Mouse (Mus musculus) adipose tissue, adult 10 weeks (tissue): ENCODE data around the gene Flnb. TPM values are rescaled to one million over a fixed set of nuclear protein-coding genes. Genes with fewer than 3 reads are reported as not detected.

Experiments
- polyA plus RNA-seq: library from polyadenylated mRNA; stranded (reverse); fragments of 350-450 nt; fragmentation: Illumina TruSeq; extraction: RNeasy Lipid Tissue Mini Kit (QIAGEN cat#74804); gene quantifications from one replicate; pipeline ENCODE4 v1.2.3, GENCODE M21; 2014; ENCODE audit warnings: low read depth, low replicate concordance

Gene Flnb
- polyA plus RNA-seq: 27.3 TPM

GRCm38 (mm10) chr14:7817770-7818462 is at the start of gene Flnb:
Gene Flnb (plus strand): TSS chr14:7817957.

GRCm38 (mm10) chr14:7791532-7792159 is 26.1 kb upstream of the Flnb start, which contains the start of gene Gm26661:
Gene Gm26661 (plus strand): TSS chr14:7791587.

DNA sequence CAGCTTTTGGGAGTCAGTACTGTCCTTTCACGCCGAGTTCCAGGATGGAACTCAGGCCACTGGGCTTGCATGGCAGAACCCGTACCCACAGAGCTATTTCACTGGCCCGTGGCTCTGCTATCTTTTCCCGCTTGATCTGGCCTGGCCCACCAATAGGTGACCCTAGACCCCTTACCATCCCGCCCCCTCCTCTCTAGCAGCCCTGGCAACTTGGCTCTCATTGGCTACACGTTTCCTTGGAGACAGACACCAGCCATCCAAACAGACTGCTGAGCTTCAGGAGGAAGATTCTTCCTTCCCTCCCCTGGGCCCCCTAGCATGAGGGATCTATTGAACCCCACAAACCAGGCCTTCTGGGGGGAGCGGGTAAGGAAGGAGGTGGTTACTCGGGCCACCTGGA is 139.3 kb downstream of the Flnb start, which contains the start of gene Gm45521:
Gene Gm45521 (plus strand): TSS at position 240 of the 400 bp plus-strand sequence.

DNA sequence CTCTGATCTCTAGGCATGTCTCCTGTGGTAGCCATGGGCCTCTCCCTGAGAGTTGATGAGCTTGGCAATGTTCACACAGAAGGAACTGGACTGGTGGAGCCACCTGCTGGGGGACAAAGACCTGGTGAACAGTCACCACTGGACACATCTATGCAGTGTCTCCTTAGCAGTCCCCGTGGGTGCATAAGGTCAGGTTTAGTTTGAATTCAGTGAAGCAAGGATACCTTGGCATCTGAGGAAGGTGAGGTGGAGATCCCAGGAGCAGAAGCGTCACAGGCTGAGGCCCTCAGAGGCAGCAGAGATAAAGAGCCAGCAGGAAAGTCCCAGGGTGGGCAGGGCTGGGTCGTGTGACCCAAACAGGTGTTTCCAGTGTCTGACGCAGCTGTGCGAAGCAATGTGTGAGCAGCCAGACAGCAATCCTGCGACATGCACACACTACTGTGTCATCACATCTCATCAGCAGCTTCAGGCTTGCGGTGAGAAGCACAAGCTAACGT is 176.6 kb downstream of the Flnb start, which contains the start of gene Dnase1l3:
Gene Dnase1l3 (minus strand): TSS at position 303 of the 497 bp plus-strand sequence.

Other genes starting within 250 kb of the Flnb start
- 0.43 TPM for gene Gm3558, start 249.4 kb upstream of the Flnb start, polyA plus RNA-seq
- not detected for gene Gm10338, start 222.4 kb upstream of the Flnb start, polyA plus RNA-seq
- gene Gm10128, start 174.0 kb upstream of the Flnb start, polyA plus RNA-seq: not detected
- 0.93 TPM for gene Gm26661, start 26.4 kb upstream of the Flnb start, polyA plus RNA-seq
- not detected for gene Gm45521, start 139.3 kb downstream of the Flnb start, polyA plus RNA-seq
- 0.57 TPM for gene Dnase1l3, start 176.6 kb downstream of the Flnb start, polyA plus RNA-seq
- 12.5 TPM for gene Abhd6, start 184.9 kb downstream of the Flnb start, polyA plus RNA-seq